Mouse (Mus musculus) cerebellum, adult 2 months (tissue): ENCODE data around the gene Arhgap15. TPM values are rescaled to one million over a fixed set of nuclear protein-coding genes. Genes with fewer than 3 reads are reported as not detected.

Source experiments
- DNase-seq, 2 experiments: peaks; one replicate each; pipeline ENCODE4 v3.0.0; 2021
- H3K27ac ChIP-seq: fragments of 200-500 bp; 2 replicates; pipeline ENCODE4 v1.5.1; 2012; ENCODE audit warnings: low read length, control low read depth, inconsistent platforms; ENCODE audit not compliant: insufficient read depth
- H3K27me3 ChIP-seq: fragments of 200-500 bp; 2 replicates; pipeline ENCODE4 v1.6.1; 2012; ENCODE audit warnings: inconsistent platforms, mild to moderate bottlenecking, low read length, moderate library complexity; ENCODE audit not compliant: control insufficient read depth, insufficient read depth
- H3K4me1 ChIP-seq: fragments of 200-500 bp; 2 replicates; pipeline ENCODE4 v1.6.1; 2011; ENCODE audit warnings: low read length; ENCODE audit not compliant: control insufficient read depth, insufficient read depth
- H3K4me3 ChIP-seq: fragments of 200-500 bp; replicated peaks from 2 replicates; pipeline ENCODE3; 2011; ENCODE audit warnings: mild to moderate bottlenecking, low read depth, low read length, control low read depth; ENCODE audit not compliant: insufficient read depth
- CTCF ChIP-seq: fragments of 200-500 bp; IDR thresholded peaks from 2 replicates; pipeline ENCODE4 v1.5.1; 2011; ENCODE audit warnings: low read depth, mild to moderate bottlenecking, control low read depth, low read length, moderate library complexity, borderline replicate concordance; ENCODE audit not compliant: insufficient read depth
- POLR2A ChIP-seq: fragments of 200-500 bp; IDR thresholded peaks from 2 replicates; pipeline ENCODE4 v1.6.1; 2011; ENCODE audit warnings: low read length, control low read depth, borderline replicate concordance; ENCODE audit not compliant: insufficient read depth
- WGBS: fragments of 180-500 bp; shearing (Covaris S2); methylation state at CpG from one replicate; pipeline ENCODE4 v1.1.7; 2018; 5-methylcytosine and 5-hydroxymethylcytosine counted together
- polyA plus RNA-seq: library from polyadenylated mRNA; depleted of rRNA; stranded (reverse); fragments of >200 nt; gene quantifications from 2 replicates; pipeline ENCODE4 v1.2.3, GENCODE M21; 2012

The Arhgap15 gene
- polyA plus RNA-seq, 1 experiment: 2.3 TPM

DNA sequence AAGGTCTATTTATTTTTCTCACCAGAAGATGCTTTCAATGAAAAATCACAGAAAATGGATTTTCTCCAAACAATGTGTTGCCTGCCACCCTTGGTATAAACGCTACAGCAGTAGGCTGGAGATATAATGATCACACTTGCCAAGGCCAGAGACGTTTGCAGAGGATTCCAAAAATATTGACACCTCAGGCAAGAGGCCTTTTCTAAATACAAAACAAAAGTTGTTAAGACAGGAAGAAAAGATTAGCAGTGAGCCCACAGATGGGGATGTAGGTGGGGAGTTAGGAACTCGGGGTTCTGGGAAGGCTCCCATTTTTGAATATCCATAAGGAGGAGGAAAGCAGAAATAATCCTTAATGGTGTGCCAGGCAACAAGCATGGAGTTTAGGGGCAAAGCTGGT lies 386.2 kb downstream of the Arhgap15 start:
- no peak for DNase-seq
- TF ChIP-seq POLR2A (no peak), CTCF (no peak)
- WGBS: 31% methylated on average over 3 of the region's 3 CpGs

DNA sequence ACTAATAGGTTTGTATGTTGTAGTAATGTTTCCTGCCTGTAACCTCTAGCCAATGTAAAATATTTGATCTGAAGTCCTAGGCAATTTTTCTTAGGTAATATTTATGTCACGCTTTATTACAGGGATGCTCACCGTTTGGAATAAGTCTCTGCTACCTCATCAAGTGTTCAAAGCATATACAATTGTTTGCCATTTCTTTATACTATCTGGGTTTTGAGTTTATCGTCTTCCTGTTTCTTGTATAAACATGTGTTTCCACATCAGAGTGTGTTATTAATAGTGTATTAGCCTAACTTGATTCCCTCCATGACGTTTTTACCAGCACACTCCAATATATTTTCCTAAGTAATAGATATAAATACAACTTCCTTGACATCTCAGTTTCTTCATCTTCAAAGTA lies 391.8 kb downstream of the Arhgap15 start:
- TF ChIP-seq CTCF (no peak), POLR2A (no peak)
- Histone ChIP-seq H3K4me3 (no peak overlapping the region), H3K4me1 (no peaks in the 10 kb centered on the region), H3K27ac (no peak overlapping the region), H3K27me3 (no peaks in the 10 kb centered on the region)
- DNase-seq: no peak
- 90% methylated on average over 4 of the region's 4 CpGs for WGBS

More for the DNA sequence above, 386.2 kb downstream of the Arhgap15 start:
- H3K4me1 ChIP-seq: no peaks in the 10 kb centered on the region
- no peak overlapping the region for H3K4me3 ChIP-seq
- H3K27me3 ChIP-seq: no peaks in the 10 kb centered on the region
- H3K27ac ChIP-seq: no peak overlapping the region

DNA sequence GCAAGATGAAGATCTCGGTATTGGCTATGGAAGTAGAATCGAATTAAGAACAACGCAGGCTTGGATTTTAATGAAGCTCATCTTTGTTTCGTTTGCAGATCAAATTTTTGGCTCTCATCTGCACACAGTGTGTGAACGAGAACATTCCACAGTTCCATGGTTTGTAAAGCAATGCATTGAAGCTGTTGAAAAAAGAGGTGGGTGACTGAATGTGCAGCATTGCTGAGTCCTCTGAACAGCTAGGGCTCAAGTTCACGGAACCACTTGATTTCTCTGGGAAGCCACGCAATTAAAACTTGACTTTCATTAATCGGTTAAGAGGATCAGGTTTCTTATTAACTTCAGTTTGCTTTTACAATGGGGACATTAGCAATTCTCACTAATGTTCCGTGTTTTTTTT lies 393.5 kb downstream of the Arhgap15 start:
- DNase-seq: no peak
- WGBS: 88% methylated on average over 9 of the region's 9 CpGs
- no peaks in the 10 kb centered on the region for H3K27me3 ChIP-seq
- no peak overlapping the region for H3K4me3 ChIP-seq
- H3K27ac ChIP-seq: no peak overlapping the region
- no peaks in the 10 kb centered on the region for H3K4me1 ChIP-seq
- no peak for TF ChIP-seq CTCF
- TF ChIP-seq POLR2A: no peak

DNA sequence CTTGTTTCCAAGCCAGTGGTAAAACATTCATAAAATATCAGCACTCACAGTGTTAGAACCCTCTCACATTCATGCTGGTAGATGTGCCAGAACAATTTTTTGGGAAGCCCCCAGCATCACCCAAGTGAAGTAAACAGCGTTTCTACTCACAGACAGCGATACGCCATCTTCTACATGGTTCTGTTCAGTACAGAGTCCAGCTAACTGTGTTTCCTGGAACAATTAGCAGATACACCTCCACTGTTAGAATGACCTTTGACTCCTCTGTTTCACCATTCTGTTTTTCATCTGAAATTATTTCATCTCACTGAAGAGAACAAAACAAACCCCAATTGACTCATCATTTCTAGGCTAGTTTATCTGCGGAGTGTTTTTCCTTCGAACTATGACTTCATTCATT lies 394.0 kb downstream of the Arhgap15 start:
- no peak overlapping the region for H3K4me3 ChIP-seq
- 96% methylated on average over 5 of the region's 5 CpGs for WGBS
- no peak overlapping the region for H3K27ac ChIP-seq
- TF ChIP-seq CTCF (no peak), POLR2A (no peak)
- no peaks in the 10 kb centered on the region for H3K4me1 ChIP-seq
- no peak for DNase-seq
- no peaks in the 10 kb centered on the region for H3K27me3 ChIP-seq

DNA sequence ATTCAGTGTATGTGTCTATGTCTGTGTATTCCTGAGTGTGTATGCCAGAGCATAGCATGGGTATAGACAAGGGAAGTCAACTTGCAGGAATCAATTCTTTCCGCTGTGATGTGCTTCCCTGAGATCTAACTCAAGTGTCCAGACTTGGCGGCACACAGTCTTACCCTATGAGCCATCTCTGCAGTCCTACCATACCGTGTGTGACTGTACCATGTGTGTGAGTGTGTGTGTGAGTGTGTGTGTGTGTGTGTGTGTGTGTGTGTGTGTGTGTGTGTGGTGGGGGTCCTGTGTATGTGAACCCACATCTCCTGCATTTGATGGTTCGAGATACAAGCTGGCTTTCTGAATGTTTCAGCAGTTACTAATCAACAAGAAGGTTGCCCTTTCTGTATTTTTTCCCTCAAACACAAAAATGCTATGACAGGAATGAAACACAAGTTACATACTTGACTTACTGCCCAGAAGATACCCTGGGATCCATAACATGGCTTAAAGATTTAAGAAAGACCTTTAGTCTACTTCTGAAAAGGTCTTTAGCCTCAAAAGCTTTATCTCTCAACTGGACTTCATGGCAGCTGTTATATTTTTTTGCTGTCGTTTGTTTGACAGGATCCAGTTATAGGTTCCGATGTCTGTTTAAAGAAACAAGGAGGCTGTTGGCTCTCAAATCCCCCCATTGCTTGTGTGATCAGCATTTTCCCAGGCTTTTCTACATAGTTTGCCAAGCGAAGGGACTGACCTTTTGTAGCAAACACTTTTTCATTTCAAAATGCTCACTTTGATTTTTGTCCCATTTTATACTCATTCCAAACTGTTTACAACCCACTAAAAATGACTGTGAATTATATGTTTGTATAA lies 397.7 kb downstream of the Arhgap15 start:
- Histone ChIP-seq H3K4me3 (no peak overlapping the region), H3K27ac (no peak overlapping the region), H3K4me1 (no peaks in the 10 kb centered on the region), H3K27me3 (no peaks in the 10 kb centered on the region)
- TF ChIP-seq CTCF (no peak), POLR2A (no peak)
- no peak for DNase-seq
- 78% methylated on average over 7 of the region's 7 CpGs for WGBS

DNA sequence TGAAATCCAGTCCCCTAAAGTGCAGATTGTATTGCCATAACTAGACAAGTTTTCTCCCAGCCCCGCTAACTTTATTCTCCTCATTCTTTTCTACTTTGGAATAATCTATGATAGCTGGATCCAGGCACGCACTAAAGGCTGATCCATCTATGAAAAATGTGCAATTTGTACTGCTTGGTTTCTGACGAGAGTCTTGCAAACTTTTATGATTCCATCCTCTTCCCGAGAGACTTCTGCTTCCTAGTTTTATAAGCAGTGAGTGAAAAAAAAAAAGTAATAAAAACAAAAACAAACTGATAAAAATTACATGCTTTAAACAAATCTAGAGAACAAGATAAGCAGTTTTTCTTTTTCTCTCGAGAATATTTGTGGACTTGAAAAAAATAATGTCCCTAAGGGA lies 398.9 kb downstream of the Arhgap15 start:
- Histone ChIP-seq H3K27me3 (no peaks in the 10 kb centered on the region), H3K4me1 (no peaks in the 10 kb centered on the region), H3K27ac (no peak overlapping the region), H3K4me3 (no peak overlapping the region)
- DNase-seq: no peak
- WGBS: 77% methylated on average over 5 of the region's 5 CpGs
- no peak for TF ChIP-seq CTCF
- TF ChIP-seq POLR2A: no peak

DNA sequence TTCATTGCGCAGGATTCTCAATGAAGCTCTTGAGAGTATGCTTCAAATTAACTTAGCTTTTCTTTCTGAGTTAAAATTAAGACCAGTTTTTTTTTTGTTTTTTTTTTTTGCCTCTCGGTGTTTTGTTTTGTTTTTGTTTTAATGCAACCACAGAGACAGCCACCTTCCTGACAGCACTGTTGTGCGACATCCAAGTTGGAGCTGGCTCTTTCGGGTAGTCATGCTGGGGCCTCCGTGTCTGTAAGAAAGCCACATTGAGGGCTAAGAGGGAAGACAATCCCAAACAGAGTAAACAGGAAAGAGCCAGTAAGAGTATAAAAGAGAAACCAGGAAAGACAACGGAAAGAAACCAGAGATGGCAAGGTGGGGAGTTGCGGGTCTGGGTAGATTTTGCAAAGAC lies 399.3 kb downstream of the Arhgap15 start:
- H3K27me3 ChIP-seq: no peaks in the 10 kb centered on the region
- TF ChIP-seq POLR2A: no peak
- TF ChIP-seq CTCF: no peak
- H3K4me1 ChIP-seq: no peaks in the 10 kb centered on the region
- no peak overlapping the region for H3K27ac ChIP-seq
- WGBS: 38% methylated on average over 7 of the region's 7 CpGs
- no peak overlapping the region for H3K4me3 ChIP-seq
- no peak for DNase-seq

DNA sequence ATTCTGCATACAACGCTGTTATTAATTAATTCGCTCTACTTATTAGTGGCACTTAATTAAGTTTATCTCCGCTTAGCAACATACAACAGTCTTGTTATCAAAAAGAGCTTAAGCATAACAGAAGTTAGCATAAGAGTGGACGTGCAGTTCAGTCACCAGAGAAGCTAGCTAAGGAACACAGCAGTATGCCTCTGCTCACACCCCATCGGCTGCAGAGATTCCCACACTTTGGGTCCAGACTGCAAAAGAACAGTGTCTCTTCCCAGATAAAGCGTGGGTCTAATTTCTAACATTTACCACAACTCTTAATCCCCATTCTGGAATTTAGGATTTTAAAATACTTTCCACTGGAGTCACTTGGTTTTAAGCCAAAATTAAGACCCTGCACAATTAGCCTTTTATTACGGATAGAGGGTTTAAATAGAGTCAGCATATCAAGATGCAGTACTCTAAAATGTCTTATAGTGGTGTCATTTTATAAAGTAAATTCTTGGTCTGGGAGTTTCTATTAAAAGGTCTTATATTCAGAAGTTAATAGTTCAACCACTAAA lies 400.0 kb downstream of the Arhgap15 start:
- WGBS: 68% methylated on average over 7 of the region's 7 CpGs
- Histone ChIP-seq H3K27me3 (no peaks in the 10 kb centered on the region), H3K4me1 (no peaks in the 10 kb centered on the region), H3K27ac (no peak overlapping the region), H3K4me3 (no peak overlapping the region)
- DNase-seq: no peak
- no peak for TF ChIP-seq POLR2A
- TF ChIP-seq CTCF: no peak
